Mouse (Mus musculus): ENCODE measurements around the gene Arel1.

The Arel1 gene

DNA sequence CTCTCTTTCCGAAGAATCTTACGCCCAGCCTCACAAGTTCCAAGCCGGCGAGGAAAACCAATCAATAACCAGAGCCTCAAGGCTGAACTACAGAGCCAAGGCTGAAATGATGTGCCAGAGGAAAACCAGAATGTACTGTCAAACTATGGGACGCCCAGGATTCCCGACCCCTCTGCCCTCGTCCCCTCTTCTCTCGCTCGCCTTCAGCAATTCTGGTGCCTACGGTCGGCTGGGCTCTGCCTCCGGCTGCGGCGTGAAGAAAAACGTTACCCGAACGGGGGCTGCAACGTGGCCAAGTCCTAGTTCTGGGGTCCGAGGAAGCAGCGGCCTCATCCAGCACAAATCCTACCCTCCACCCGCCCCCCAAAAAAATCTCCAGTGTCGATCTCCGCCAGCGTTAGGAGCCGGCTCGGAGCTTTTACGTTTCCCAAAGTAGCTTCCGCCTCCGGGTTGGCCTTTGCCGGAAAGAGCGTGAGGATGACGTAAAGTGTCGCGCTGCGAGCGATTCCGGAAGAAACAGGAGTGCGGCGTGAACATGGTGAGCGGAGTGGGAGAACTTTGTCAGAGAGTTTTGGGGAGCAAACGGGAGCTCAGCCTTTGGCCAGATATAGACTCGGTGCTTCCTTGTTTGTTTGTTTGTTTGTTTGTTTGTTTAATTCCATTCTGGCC, at the start of gene Arel1, which contains the start of gene Fcf1:
Arel1 (minus strand) TSS at position 473 of the 669 bp plus-strand sequence.
Fcf1 (plus strand) TSS at position 470 of the 669 bp plus-strand sequence.
- peak; percentile 94 for DNase-seq

DNA sequence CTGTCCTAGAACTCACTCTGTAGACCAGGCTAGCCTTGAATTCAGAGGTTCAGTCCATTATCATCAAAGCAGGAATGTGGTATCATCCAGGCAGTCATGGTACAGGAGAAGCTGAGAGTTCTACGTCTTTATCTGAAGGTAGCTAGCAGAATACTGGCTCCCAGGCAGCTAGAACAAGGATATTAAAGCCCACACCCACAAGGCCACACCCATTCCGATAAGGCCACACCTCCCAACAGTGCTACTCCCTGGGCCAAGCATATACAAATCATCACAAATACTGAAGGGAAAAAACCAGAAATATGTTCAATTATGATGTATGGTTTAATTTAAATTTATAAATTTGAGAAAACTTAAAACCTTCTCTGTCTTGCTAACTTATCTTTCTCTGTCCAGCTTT, 41.5 kb upstream of the Arel1 start:
- DNase-seq: no peak

DNA sequence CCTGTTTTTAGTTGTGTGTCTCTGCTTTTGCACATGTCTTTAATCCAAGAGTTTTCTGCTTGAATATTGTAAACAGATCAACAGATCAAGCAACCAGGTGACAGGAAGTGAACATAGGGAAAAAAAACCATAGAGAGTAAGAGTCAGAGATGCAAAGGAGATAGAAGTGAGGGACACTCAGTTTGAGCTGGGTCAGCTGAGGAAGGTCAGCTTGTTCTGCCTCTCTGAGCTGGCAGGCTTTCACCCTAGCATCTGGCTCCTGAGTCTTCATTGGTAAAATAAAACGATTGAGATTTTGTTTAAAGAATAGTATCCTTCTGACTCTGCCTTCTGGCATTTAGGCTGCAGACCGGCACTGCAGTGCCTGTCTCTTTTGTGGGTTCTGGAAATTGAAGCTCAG, 39.8 kb upstream of the Arel1 start:
- no peak for DNase-seq

DNA sequence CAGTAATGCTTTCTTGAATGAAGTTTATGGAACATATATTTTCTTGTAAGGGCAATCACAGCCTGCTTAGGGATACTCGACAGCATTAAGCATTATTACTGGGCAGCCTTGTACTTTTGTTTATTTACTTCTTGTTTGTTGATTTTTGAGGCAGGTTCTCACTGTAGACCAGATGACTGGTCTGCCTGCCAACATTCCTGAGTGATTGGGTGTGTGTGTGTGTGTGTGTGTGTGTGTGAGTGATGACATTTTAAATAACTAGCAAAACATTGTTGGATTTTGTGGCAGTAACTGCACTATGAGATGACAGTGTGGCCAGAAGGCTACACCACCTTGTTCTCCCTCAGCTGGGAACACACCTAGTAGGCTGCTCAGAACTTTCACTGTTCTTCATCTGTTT, 39.1 kb upstream of the Arel1 start:
- DNase-seq: no peak

DNA sequence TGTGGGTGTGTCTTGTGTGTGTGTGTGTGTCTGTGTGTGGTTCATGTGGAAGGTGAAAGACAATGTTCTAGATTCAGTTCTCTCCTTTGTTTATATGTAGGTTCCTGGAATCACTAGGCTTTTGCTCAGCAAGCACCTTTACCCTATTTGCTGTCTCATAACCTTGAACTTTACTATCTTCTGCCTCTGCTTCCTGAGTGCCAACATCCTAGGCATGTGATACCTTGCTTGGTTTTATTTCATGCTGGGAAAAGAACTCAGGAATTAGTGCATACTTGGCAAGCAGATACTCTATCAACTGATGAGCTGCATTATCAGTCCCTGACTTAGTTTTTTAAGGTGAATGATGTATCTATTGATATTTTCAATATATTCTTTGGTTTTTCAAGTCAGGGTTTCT, 36.3 kb upstream of the Arel1 start:
- no peak for DNase-seq

DNA sequence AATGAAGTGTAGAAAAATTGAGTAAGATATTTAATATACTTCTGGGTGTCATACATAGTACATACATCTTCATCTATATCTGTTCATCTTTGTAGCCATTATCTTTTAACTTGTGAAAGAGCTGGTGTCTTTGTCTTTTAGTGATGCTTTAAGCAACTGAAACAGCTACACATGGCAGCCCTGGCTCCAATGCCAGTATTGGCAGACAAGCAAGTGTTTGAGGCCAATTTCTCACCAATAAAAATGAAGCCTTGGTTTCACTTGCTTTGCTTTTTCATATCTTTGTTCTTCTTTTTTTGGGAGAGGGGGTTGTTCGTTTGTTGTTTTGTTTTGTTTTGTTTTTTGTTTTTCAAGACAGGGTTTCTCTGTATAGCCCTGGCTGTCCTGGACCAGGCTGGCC, 35.5 kb upstream of the Arel1 start:
- no peak for DNase-seq

DNA sequence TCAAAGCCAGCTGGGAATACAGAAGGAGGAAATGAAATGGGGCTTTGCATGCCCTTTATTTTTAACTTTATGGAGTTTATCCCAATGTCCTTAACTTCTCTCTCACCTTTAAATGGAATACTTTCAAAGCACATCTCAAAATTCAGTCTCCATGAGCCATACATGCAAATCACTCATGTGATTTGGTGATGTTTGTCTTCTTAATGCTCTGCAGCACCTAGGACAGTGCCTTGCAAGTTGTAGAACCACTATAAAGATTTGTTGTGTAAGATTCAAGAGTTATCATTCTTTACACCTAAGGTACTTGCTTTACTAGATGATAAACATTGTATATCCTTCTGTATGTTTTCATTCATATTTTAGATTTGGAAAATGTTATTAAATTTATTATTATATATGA, 28.4 kb upstream of the Arel1 start:
- DNase-seq: no peak

DNA sequence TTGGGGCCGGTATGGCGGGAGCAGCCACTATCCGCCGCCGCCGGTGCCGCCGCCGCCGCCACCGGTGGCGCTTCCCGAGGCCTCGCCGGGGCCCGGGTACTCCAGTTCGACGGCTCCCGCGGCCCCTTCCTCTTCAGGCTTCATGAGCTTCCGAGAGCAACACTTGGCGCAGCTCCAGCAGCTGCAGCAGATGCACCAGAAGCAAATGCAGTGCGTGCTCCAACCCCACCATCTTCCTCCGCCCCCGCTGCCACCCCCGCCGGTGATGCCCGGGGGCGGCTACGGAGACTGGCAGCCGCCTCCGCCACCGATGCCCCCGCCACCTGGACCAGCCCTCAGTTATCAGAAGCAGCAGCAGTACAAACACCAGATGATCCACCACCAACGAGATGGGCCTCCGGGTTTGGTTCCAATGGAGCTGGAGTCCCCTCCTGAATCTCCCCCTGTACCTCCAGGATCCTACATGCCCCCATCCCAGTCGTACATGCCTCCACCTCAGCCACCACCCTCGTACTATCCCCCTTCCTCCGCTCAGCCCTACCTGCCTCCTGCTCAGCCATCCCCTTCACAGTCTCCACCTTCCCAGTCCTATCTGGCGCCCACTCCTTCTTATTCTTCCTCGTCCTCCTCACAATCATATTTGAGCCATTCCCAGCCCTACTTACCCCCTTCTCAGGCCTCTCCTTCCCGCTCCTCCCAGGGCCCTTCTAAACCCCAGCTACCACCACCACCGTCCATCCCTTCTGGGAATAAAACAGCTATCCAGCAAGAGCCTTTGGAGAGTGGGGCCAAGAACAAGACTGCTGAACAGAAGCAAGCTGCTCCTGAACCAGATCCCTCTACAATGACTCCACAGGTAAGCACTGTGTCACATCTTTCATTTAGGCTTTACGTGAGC, 26.1 kb upstream of the Arel1 start:
- peak; percentile 53 for DNase-seq

DNA sequence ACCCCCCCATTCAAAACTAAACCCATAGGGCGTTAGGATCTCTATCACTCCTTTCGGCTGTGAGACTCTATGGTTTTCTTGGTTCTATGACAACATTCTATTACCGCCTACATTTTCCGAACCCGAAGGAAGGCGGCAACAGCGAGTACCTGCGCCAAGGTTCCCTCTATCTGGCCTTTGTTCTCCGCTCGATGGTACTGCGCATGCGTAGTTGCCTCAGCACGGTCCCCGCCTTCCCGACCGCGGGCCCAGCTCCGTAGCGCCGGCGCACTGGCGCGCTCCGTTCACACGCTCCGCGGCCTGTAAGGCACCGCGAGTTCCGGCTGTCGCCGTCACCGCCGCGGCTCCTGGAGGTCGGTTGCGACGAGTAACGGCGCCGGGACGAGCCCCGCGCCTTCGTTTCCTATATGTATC, 25.4 kb upstream of the Arel1 start, which contains the start of gene Ylpm1:
Ylpm1 (plus strand) TSS at position 239 of the 414 bp plus-strand sequence.
- DNase-seq: peak; percentile 98

DNA sequence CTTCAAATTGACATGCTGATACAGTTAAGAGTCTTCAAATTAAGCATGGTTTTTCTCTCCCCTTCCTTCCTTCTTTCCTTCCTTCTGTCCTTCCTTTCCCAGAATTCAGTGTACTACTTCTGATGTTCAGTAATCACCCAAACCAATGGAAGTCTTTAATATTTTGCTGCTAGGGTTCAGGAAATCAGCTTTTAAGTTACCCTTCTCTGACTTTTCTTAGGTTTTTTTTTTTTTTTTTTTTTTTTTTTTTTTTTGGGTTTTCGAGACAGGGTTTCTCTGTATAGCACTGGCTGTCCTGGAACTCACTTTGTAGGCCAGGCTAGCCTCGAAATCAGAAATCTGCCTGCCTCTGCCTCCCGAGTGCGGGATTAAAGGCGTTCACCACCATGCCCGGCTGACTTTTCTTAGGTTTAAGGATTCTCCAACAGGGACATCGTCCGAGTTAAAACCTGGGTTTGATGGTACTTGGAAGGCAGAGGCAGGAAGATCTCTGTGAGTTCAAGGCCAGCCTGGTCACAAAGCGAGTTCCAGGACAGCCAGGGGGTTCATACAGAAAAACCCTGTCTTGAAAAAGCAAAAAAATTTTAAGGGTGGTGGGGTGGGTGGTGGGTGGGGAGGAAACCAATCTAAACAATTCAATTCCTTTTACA, 24.5 kb upstream of the Arel1 start:
- DNase-seq: no peak

DNA sequence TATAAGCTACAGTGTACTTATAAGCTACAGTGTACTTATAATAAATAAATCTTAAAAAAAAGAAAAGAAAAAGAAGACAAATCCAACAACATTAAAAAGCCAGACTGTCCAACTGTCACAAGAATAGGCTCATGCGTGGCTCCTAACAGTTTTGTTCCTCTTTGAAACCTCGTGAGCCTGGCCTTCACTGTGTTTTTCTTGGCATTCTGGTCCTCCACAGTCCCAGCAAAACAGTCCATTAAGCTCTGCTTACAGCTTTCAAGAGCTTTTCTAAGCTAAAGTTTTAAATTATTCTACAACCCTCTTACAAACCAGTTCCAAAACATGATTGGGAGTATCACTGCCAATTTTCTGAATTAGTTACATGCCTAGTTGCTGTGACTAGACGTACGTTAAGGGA, 18.8 kb upstream of the Arel1 start:
- no peak for DNase-seq

DNA sequence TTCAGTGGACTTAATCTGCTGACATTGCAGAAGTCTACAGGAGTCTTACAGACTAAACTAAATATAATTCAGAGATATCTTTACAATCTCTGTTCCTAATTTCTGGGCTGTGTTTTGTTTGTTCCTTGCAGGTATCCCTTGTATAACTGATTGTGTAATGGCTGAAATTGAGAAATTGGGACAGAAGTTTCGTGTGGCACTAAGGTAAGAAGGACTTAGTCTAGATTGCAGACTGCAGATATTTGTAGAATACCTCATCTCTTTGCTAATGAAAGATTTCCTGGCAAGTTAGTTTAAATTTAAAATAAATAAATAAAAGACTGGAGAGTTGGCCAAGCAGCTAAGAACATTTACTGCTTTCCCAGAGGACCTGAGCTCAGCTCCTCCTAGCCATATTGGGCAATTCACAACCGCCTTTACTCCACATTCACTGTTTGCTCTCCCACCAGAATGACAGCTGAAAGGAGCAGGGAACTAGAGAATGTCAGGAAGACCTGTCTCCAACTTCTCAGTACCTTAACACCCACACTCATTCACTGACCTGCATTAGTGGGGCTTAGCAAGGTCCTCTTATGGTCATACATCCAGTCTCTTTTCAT, 8.7 kb upstream of the Arel1 start:
- DNase-seq: no peak

DNA sequence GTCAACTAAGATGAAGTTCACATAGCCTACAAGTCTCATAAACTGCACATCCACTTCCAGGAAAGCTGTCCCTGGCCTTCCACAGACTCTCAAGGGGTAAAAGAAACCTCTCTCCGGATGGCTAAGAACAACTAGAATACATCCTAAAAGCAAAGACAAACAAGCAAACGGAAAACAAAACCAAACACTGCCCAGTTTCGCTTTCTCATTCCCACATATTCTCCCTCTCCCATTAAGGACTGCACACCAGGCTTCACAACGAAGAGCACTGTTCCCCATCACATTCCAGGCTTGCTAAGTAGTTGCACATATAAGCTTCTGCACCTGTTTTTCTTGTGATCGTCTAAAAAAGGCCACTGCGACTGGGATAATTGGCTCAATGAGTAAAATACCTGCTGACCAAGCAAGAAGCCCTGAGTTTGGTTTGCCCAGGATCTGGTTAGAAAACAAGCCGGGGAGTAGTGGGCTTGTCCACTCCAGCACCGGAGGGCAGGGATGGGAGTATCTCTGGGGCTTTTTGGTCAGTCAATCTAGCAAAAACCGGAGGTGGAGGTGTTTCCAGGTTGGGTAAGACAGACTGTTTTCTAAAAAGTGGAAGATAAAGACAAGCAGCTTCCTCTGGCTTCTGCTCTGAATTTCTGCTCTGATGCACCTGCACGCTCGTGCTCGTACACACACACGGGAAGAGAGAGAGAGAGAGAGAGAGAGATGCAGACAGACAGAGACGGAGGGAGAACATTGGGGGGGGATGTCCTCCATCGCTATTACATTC, 858 bp downstream of the Arel1 start:
- DNase-seq: no peak

DNA sequence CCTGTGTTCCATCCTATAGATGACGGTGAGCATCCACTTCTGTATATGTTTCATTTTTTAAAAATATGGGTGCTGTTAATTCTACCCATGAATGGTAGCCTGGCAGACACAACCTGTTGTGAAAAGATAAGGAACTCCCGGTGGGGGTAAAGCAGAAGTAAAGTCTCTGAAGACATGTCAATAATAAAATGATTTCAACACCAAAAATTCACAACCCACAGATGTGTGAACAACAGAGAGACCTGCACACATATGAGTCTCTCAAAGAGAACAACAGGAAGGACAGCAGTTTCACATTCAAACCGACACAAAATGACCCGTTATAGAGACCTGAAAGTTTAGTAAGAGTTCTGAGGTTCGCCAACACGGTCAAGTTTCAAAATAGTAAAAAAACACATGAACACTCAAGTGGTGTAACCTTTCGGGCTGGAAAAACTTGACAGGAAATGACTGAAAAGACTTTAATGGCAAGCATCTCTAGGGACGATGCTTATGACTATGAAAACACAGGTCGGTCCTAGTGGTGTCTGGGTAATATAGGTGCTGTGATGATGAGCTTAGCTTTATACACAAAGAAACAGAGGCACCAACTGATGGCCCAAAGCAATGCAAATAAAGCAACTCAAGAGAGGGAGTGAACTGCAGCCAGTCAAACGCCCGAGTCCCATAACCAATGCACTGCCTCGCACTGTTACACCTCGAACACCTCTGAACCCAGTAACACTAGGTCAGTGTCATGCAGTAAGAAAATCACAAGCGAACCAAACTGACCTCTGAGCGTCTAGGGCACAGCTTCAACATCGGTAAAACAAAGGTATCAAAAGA, 1.7 kb downstream of the Arel1 start:
- no peak for DNase-seq

DNA sequence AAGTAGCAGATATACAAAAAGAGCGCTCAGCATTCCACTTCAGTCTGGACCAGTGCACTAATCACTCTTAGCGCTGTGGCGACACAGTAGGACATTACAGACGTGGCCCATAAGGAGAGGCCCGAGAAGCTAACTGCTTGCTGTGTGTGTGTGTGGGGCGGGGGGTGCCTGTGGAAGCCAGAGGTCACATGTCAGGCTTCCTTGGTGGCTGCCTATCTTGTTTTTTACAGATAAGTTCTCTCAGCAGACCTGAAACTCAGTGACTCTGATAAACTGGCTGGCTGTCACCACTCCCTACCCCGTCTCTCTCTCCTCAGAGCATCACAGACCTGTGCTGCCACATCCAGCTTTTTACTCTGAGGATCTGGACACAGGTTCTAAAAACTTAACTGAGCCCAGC, 8.1 kb downstream of the Arel1 start:
- no peak for DNase-seq

DNA sequence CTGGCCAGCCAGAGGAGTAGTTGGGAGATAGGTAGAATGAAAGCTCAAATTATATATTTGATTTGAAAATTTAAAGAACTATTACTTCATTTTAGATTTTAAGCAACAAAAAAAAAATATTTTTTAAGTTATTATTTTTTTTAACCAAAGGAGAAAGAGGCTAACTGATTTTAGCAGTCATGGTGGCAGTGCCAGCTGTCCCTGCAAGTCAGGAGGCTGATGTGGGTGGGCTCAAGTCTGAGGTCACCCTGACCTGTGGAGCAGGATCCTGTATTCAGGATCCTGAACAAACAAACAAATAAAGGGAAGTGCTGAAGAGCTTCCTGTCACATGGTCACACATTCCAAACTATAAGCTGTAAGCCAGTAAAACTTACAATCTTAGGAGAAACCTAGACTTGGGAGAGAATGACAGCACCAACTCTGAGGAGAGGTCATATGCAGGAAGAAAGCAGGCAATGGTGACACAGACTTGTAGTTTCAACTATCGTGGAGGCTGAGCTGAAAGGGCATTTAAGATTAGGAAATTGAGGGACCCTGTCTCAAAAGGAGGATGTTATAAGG, 11.8 kb downstream of the Arel1 start:
- DNase-seq: no peak

DNA sequence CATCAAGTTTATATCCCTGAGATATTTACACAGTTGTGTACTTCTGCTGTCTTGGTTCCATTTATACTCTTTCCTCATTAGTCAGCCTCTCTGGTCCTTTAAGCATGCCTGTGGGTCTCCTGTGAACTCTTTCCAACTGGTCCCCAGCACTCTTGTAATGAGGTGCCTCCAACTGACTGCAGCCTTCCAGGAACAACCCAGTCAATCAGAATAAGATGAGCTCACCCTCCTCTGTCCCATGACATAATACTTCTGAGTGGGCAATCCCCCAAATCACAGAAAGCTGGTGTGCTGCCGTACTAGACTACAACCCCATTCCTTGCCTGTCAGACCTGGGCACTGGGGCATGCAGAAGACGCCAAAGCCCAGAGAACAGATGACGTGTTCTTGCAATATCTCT, 14.4 kb downstream of the Arel1 start:
- no peak for DNase-seq

DNA sequence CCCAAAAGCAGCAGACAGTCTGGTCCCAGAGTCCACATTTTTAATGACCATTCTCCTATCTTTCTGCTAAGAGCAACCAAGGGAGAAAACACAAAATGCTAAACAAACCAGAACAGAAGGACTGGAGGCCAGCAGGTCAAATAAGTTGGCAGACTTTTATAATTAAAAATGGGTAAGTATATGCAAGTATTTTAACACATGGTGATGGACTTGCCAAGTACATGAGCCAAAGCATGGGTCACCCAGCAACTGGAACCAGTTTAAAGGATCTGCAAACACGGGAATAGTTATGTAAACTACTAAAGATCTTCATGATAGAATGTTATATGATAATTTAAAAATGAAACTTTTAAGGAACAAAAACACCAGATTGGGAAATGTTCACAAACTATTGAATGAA, 18.3 kb downstream of the Arel1 start:
- no peak for DNase-seq

DNA sequence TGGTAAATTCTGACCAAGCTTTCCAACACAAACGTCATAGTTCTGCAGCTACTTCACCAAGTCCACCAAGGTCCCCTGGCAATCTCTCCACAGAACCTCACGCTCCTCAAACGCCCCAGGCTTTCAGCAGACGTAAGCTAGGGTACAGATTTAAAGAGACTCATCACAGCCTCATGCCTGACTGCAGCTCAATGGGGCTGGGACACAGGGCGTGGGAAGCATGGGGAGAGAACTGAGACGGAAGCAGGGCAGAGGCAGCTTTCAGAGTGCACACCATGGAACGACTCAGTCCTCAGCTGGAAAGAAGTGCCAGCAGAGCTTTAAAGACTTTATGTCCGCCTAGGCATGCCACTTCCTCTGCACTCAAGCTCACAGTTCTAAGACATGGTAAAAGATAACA, 19.2 kb downstream of the Arel1 start:
- no peak for DNase-seq

DNA sequence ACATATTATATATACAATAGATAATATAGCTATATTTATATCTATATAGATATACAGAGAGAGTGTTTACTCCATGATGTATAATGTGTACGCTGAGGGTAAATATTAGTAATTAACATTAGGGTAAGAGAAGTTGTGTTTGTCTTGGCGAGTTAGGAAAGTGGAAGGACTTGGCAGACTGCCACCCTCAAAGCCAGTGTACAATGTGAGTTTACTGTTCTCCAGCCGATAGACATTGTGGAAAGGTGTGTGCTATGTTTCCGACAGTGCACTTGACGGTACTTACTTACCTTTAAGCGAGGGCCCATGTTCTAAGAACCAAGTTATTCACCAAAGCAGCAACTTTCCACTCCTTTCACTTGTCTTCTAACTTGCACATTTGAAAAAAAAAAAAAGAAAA, 19.9 kb downstream of the Arel1 start:
- no peak for DNase-seq

Measured in right cerebral cortex, adult 18-20 months (tissue).